Mouse (Mus musculus): ENCODE measurements around the gene Flot1.
"Not testable (repeated sequence)": the region's sequence is repeated elsewhere in the genome, so short reads cannot be mapped to it uniquely, and the experiment has no call there.

Flot1 gene

DNA sequence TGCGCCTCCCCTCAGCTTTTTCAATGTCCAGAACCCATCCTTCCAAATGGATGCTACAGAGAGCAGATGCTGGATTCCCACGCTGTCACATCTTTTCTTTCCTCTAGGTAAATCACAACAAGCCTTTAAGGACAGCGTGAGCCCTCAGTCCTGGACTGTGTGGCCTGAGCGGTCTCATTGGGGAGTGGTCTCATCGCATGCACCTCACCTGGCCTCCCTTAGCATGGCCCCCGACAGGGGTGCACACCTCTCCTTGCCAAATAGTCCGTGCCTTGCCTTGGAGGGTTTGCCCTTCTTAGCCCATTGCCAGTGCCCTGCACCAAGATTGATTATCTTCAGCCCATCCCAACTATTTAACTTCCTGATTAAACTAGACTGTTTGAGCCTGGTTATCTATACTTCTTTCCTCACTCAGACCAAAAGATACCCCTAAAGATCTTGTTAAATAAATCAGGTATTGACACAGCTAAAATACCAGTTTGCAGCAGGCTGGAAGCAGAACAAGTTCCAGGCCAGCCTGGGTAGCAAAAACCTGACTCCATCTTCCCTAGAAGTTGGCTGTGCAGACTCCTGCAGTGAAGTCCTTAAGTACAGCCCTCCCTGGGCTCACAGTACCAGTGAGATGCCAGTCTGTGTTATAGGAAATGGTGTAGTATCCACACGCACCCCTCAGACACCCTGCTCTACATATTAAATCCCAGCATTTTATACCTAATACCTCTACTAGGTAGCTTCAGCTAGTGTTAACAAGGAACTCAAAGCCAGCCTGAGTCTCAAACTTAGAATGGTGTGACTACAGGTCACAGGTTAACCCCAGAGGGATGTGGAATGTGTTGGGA lies 9.6 kb downstream of the Flot1 start:
- in situ Hi-C loops (cut with MboI; ENCODE audit: low pct_unique_long_range_greater_than_20kb in 1 of 2, low sequenced_read_pairs in 2 of 2, unreplicated experiment in 1 of 2), result no loop called here

DNA sequence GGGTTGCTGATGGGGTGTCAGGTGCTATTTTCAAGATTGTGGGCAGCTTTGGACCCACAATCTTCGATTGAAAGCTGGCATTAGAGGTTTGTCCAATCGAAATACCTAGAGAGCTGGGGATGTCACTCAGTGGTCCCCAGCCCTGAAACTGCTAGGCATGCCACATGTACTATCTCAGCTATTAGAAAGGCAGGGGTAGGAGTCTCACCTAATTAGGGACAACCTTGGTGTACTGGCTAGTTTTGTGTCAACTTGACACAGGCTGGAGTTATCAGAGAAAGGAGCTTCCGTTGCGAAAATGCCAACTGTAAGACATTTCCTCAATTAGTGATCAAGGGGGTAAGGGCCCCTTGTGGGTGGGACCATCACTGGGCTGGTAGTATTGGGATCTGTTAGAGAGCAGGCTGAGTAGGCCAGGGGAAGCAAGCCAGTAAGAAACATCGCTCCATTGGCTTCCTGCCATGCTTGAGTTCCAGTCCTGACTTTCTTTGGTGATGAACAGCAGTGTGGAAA lies 10.3 kb downstream of the Flot1 start:
- in situ Hi-C loops (cut with MboI; ENCODE audit: low pct_unique_long_range_greater_than_20kb in 1 of 2, low sequenced_read_pairs in 2 of 2, unreplicated experiment in 1 of 2), result no loop called here

DNA sequence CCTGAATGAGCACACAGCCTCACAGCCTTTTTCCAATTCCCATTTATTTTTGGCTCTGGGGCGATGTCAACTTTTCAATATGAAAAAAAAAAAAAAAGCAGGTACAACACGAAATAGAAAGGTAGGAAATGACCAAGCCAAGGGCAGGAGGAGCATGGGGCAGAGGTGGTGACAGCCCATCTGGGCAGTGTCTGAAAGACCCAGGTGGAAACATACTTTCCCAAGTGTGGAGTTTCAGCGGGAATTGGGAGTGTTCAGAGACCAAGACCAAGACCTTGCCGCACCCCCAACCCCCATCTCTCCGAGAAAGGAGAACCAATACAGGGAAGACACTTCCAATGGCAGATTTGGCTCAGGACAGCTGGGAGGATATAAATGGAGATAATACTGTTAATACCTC lies 10.9 kb downstream of the Flot1 start:
- in situ Hi-C loops (cut with MboI; ENCODE audit: low pct_unique_long_range_greater_than_20kb in 1 of 2, low sequenced_read_pairs in 2 of 2, unreplicated experiment in 1 of 2), result no loop called here

DNA sequence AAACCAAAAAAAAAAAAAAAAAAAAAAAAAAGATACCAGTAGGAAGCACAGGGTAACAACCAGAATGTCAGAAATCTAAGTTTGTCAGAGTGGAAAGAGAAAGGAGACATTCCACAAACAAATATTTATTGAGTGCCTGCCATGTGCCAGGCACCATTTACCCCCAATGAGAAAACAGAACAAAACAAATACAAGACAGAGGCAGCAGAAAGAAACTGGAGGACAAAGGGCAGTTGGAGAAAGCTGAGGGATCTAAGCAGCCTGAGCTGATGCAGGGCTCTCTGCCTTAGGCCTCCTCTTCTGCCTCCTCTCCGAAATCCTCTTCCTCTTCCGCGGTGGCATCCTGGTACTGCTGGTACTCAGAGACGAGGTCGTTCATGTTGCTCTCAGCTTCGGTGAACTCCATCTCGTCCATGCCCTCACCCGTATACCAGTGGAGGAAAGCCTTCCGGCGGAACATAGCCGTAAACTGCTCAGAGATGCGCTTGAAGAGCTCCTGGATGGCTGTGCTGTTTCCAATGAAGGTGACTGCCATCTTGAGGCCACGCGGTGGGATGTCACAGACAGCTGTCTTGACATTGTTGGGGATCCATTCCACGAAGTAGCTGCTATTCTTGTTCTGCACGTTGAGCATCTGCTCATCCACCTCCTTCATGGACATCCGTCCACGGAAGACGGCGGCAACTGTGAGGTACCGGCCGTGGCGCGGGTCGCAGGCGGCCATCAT lies 11.8 kb downstream of the Flot1 start:
- in situ Hi-C loops (cut with MboI; ENCODE audit: low pct_unique_long_range_greater_than_20kb in 1 of 2, low sequenced_read_pairs in 2 of 2, unreplicated experiment in 1 of 2), result no loop called here

DNA sequence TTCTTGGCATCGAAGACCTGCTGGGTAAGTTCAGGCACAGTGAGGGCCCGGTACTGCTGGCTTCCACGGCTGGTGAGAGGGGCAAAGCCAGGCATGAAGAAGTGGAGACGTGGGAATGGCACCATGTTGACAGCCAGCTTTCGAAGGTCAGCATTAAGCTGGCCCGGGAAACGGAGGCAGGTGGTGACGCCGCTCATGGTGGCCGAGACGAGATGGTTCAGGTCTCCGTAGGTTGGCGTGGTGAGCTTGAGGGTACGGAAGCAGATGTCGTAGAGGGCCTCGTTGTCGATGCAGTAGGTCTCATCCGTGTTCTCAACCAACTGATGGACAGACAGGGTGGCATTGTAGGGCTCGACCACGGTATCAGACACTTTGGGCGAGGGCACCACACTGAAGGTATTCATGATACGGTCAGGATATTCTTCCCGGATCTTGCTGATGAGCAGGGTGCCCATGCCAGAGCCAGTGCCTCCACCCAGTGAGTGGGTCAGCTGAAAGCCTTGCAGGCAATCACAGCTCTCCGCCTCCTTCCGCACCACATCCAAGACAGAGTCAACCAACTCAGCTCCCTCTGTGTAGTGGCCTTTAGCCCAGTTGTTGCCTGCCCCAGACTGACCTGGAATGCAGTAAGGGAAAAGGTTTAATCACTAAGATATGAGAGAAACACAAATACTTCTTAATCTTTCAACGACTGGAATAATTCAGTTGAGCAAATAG lies 12.6 kb downstream of the Flot1 start:
- in situ Hi-C loops (cut with MboI; ENCODE audit: low pct_unique_long_range_greater_than_20kb in 1 of 2, low sequenced_read_pairs in 2 of 2, unreplicated experiment in 1 of 2), result no loop called here

DNA sequence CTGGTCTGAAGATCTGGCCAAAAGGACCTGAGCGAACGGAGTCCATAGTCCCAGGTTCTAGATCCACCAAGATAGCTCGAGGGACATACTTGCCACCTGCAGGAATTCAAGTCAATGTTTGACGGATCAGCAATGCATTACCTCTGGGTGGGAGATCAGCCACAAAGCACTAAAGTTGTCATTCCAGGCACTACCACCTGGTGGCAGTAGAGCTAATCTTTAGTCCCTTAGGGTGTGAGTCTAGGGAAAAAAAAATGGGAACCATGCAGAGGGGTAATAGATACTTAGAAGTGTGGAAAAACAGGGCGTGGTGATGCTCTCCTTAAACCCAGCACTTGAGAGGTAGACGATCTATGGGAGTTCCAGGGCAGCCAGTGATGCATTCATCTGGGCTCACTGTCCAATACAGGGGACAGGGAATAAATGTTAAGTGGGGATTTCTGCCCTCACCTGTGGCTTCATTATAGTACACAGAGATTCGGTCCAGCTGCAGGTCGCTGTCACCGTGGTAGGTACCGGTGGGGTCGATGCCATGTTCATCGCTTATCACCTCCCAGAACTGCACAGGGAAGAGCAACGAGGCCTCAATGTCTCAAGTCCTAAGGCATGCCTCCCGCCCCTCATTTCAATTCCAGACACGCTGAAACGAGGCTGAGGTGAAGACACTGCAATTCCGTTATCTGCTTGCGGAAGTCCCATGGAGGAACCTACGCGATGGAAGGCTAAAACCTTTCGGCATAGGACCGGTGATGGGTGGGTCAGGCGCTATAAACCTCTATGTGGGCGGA lies 13.3 kb downstream of the Flot1 start:
- in situ Hi-C loops (cut with MboI; ENCODE audit: low pct_unique_long_range_greater_than_20kb in 1 of 2, low sequenced_read_pairs in 2 of 2, unreplicated experiment in 1 of 2), result no loop called here

DNA sequence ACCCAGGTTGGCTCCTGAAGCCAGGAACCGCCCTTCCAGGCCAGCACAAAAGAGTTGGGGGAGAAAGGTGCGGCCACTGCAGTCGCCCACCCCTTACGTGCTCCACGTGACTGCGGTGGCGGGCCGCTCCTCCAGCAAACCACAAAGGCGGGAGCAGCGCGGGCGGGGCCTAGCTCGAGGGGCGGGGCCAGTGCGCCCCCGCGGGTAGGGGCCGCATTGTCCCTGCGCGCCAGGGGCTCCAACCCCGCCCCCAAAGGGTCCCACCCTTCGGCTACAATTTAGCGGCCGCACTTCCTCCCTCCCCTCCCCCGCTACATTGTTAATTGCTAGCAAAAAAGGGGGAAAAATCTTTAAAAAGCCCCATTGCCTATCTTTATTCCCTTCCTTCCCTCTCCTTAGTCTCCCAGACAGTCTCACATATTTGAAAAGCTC lies 14.0 kb downstream of the Flot1 start:
- in situ Hi-C loops (cut with MboI; ENCODE audit: low pct_unique_long_range_greater_than_20kb in 1 of 2, low sequenced_read_pairs in 2 of 2, unreplicated experiment in 1 of 2), result no loop called here

DNA sequence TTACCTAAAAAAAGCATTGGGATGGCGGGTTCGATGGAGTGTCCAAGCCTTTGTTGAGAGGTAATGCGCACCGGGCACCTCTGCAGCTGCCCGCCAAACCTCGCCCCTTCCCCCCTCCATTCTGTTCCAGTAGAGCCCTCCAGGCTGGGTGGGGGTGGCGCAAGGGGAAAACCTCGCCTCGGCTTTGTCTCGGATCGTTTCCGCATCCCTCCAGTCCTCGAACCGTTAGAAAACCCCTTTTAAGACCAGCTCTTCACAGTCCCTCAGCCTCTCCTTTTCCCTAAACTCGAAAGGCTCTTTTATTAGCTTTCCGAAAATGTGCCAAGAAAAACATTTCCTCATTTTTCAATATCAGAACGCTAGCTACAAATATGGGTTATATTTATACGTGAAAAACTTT lies 14.5 kb downstream of the Flot1 start:
- in situ Hi-C loops (cut with MboI; ENCODE audit: low pct_unique_long_range_greater_than_20kb in 1 of 2, low sequenced_read_pairs in 2 of 2, unreplicated experiment in 1 of 2), result no loop called here

DNA sequence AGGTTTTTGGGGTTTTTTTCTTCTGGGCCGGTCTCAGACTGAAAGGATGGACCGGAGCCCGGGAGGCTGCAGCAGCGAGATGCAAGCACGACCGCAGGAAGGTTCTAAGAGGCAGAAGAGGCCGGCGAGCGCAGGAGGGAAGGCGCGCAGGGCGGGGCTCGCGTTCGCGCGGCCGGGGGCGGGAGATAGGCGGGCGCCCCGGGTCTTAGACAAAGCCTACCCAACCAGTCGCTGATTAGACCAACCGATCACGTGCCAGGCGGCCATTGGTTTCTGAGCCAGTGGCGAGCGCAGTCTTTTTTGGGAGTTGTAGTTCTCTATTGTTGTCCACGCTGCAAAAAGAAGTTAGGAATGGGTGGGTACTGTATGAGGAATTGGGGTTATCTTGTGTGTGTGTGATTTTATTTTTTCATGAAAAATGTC lies 15.1 kb downstream of the Flot1 start, which contains the start of gene Tubb5:
Tubb5 (minus strand) TSS at position 185 of the 423 bp plus-strand sequence.
- in situ Hi-C loops (cut with MboI; ENCODE audit: low pct_unique_long_range_greater_than_20kb in 1 of 2, low sequenced_read_pairs in 2 of 2, unreplicated experiment in 1 of 2), result no loop called here

DNA sequence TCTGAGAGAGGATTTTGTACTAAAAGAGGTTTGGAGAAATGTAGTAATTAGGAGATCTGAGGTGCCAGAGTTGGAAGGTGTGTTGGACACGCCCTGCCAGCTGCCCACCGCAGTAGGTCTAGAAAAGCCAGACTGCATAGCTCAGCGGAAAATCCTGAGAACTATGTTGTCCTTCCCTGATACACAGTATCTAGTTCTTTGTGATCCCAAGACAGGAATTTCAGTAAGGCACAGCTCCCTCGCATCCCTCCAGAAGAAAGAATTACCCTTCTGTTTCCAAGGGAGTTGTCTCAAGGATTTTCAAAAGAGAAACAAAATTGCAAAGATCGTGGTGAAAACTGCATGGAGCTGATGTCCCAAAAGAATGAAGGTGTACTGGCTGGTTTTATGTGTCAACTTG lies 15.5 kb downstream of the Flot1 start:
- in situ Hi-C loops (cut with MboI; ENCODE audit: low pct_unique_long_range_greater_than_20kb in 1 of 2, low sequenced_read_pairs in 2 of 2, unreplicated experiment in 1 of 2), result no loop called here

DNA sequence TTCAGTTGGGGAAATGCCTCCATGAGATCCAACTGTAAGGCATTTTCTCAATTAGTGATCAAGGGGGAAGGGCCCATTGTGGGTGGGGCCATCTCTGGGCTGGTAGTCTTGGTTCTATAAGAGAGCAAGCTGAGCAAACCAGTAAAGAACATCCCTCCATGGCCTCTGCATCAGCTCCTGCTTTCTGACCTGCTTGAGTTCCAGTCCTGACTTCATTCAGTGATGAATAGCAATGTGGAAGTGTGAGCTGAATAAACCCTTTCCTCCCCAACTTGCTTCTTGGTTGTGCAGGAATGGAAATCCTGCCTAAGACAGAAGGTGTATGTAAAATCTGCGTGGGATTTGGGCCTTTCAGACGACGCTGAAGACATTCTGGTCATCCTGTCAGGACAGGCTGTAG lies 16.0 kb downstream of the Flot1 start:
- in situ Hi-C loops (cut with MboI; ENCODE audit: low pct_unique_long_range_greater_than_20kb in 1 of 2, low sequenced_read_pairs in 2 of 2, unreplicated experiment in 1 of 2), result not testable (repeated sequence)

DNA sequence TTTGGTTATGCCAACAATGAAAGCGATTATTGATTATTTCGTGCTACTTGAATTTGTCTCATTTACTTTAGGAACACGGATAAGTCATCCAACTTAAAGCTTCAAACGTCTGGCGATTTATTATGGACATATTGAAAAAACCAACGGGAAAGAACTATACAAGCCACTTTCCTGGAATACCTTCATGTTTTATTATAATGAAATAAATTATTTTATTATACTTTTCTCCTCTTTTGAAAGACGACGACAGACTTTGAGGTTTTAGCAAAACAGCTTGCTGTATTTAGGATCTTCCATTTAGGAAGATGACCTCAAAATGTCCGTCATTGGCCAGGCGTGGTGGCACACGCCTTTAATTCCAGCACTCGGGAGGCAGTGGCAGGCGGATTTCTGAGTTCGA lies 17.5 kb downstream of the Flot1 start:
- in situ Hi-C loops (cut with MboI; ENCODE audit: low pct_unique_long_range_greater_than_20kb in 1 of 2, low sequenced_read_pairs in 2 of 2, unreplicated experiment in 1 of 2), result no loop called here

DNA sequence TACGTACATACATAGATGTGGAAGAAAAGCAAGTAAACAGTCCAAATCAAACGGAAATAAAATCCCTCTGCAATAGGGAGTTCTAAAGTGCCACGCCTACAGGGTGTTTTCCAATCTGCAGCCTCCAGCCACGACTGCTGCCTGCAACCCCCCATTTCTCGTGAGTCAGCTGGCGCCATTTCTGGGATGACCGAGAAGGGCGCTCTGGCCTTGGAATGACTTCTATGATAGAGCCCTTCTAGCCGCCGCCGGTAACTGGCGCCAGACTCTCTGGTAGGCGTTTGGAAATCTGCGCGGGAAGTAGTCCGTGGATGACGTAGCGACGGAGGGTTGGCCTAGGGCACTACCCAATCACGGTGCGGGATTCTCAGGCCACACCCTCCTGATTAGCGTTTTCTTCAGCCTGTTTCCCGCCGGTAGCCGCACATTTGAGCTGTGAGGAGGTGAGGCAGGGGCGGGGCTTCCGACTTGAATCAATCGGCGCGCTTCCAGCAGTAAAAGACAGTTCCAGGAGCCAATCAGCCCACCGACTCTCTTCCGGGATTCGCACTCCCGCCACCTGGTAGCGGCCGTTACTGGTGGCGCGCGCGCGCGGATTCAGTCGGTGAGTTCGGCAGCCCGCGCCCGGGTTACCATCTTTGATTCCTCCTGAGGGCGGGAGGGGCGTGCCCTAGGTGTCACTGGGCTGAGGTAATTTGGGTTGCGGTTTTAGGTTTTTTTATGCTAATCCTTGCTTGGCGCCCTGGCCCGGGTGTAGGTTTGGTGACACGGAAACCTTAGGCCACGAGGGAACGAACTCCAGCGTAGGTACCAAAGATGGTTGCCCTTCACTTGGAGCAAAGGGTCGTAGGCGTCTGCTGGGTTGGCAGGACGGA lies 18.3 kb downstream of the Flot1 start, which contains the start of gene Mdc1:
Mdc1 (plus strand) TSS at position 440 of the 875 bp plus-strand sequence.
- in situ Hi-C loops (cut with MboI; ENCODE audit: low pct_unique_long_range_greater_than_20kb in 1 of 2, low sequenced_read_pairs in 2 of 2, unreplicated experiment in 1 of 2), result no loop called here

DNA sequence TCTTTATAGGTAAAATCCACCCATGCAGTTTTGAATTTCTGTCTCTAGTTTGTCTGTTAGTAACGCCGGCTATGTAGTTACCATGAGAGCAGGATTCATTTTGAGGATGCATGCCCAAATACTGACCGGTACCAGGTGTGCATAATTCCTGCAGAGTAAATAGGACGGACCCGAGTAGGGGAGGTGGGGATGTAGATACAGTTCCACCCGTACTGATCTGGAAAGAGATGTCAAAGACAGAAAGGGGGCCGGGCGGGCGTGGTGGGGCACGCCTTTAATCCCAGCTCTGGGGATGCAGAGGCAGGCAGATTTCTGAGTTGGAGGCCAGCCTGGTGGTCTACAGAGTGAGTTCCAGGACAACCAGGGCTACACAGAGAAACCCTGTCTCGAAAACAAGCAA lies 19.0 kb downstream of the Flot1 start:
- in situ Hi-C loops (cut with MboI; ENCODE audit: low pct_unique_long_range_greater_than_20kb in 1 of 2, low sequenced_read_pairs in 2 of 2, unreplicated experiment in 1 of 2), result no loop called here

DNA sequence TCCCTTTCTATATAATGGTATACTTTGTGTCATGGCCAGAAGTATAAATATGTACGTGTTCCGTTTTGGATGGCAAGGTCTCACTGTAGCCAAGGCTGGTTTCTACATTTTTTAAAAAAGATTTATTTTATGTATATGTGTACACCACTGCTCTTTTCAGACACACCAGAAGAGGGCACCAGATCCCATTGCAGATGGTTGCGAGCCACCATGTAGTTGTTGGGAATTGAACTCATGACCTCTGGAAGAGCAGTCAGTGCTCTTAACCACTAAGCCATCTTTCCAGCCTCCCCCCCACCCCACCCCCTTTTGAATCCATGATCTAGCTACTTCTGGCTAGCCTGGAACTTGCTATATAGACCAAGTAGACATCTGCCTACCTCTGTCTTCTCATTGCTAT lies 20.5 kb downstream of the Flot1 start:
- in situ Hi-C loops (cut with MboI; ENCODE audit: low pct_unique_long_range_greater_than_20kb in 1 of 2, low sequenced_read_pairs in 2 of 2, unreplicated experiment in 1 of 2), result no loop called here

DNA sequence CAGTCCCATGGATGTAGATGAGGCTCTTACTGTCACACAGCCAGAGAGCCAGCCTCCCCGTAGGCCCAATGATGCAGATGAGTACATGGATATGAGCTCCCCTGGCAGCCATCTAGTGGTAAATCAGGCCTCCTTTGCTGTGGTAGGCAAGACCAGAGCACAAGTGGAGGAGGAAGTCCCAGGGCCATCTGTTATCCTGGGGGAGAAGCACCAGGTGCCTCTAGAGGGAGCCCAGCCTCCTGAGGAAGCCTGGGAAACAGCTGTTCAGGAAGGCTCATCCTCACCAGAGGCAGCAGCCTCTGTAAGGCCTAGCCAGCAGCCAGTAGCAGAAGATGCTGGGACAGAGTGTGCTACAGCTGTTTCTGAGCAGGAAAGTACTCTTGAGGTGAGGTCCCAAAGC lies 25.1 kb downstream of the Flot1 start:
- in situ Hi-C loops (cut with MboI; ENCODE audit: low pct_unique_long_range_greater_than_20kb in 1 of 2, low sequenced_read_pairs in 2 of 2, unreplicated experiment in 1 of 2), result no loop called here

DNA sequence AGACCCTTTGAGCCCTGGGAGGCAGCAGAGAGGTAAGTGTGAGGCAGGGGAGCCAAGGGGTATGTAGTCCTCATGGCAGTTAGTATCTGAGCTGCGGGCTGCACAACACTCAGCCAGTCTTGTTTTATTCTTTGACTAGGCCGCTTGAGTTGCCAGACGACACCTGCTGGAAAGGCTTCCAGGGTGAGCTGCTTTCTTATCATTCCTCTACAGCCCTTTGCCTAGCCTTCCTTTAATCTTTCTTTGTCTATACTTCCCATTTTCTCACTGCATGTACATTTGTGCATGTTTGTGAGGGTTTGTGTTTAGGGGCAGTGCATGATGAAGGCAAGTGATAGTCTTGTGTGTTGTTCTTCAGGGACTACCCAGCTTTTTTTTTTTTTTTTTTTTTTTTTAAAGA lies 27.9 kb downstream of the Flot1 start:
- in situ Hi-C loops (cut with MboI; ENCODE audit: low pct_unique_long_range_greater_than_20kb in 1 of 2, low sequenced_read_pairs in 2 of 2, unreplicated experiment in 1 of 2), result no loop called here
